Mouse (Mus musculus): ENCODE measurements around the gene Nfatc2. TPM values are rescaled to one million over a fixed set of nuclear protein-coding genes. Genes with fewer than 3 reads are reported as not detected.

The Nfatc2 gene
- total and polyA plus RNA-seq, 2 experiments from 2014 or later, result 7.3 to 7.4 TPM

GRCm38 (mm10) chr2:168504431-168505182 lies 96.8 kb downstream of the Nfatc2 start:
- Histone ChIP-seq H3K9me3 (replicated peaks; ENCODE audit: control insufficient read depth, low read length) (no peaks in the 10 kb centered on the region), H3K27ac (ENCODE audit: low read depth) (no peak overlapping the region), H3K9ac (replicated peaks; ENCODE audit: low read depth, low read length) (no peak overlapping the region), H3K4me2 (ENCODE audit: low read depth, low read length) (no peak overlapping the region), H3K4me1 (ENCODE audit: control insufficient read depth, insufficient read depth) (peaks cover 6% of the 10 kb centered on the region; the same call in 1 of the 2 replicates), H3K36me3 (replicated peaks; ENCODE audit: control insufficient read depth, insufficient read depth, low read length) (peaks cover 25% of the 10 kb centered on the region; the same call in 1 of the 2 replicates), H3K27me3 (ENCODE audit: control insufficient read depth, insufficient read depth, low read length) (no peaks in the 10 kb centered on the region), H3K4me3 (ENCODE audit: low read depth, low read length) (no peak overlapping the region)
- 82% methylated on average over 27 of the region's 27 CpGs for WGBS
- DNase-seq (ENCODE audit: low spot score), result no peak
- TF ChIP-seq CTCF (IDR thresholded peaks at IDR 0.05; ENCODE audit: low read depth) (no peak), EP300 (IDR thresholded peaks at IDR 0.05; ENCODE audit: low read depth) (no peak)
- no peak for ATAC-seq (ENCODE audit: insufficient read depth, low read depth)

- H3K36me3 ChIP-seq (replicated peaks; ENCODE audit: control insufficient read depth, insufficient read depth, low read length), result peaks cover 32% of the 10 kb centered on the region; the same call in 1 of the 2 replicates
- H3K4me1 ChIP-seq (ENCODE audit: control insufficient read depth, insufficient read depth), result peaks cover 6% of the 10 kb centered on the region; the same call in 1 of the 2 replicates
- no peak overlapping the region for H3K4me3 ChIP-seq (ENCODE audit: low read depth, low read length)
- H3K27me3 ChIP-seq (ENCODE audit: control insufficient read depth, insufficient read depth, low read length), result no peaks in the 10 kb centered on the region
- H3K4me2 ChIP-seq (ENCODE audit: low read depth, low read length), result no peak overlapping the region
- ATAC-seq (ENCODE audit: insufficient read depth, low read depth), result no peak
- H3K27ac ChIP-seq (ENCODE audit: low read depth), result no peak overlapping the region
- H3K9ac ChIP-seq (replicated peaks; ENCODE audit: low read depth, low read length), result no peak overlapping the region
- 78% methylated on average over 6 of the region's 6 CpGs for WGBS
- DNase-seq (ENCODE audit: low spot score), result no peak
- TF ChIP-seq EP300 (IDR thresholded peaks at IDR 0.05; ENCODE audit: low read depth) (no peak), CTCF (IDR thresholded peaks at IDR 0.05; ENCODE audit: low read depth) (no peak)
- H3K9me3 ChIP-seq (replicated peaks; ENCODE audit: control insufficient read depth, low read length), result no peaks in the 10 kb centered on the region
These were observed 97.7 kb downstream of the Nfatc2 start for GRCm38 (mm10) chr2:168503735-168504134.

GRCm38 (mm10) chr2:168500750-168501149 lies 100.7 kb downstream of the Nfatc2 start:
- TF ChIP-seq EP300 (IDR thresholded peaks at IDR 0.05; ENCODE audit: low read depth) (no peak), CTCF (IDR thresholded peaks at IDR 0.05; ENCODE audit: low read depth) (no peak)
- no peak overlapping the region for H3K9ac ChIP-seq (replicated peaks; ENCODE audit: low read depth, low read length)
- H3K4me2 ChIP-seq (ENCODE audit: low read depth, low read length), result no peak overlapping the region
- WGBS, result 76% methylated on average over 6 of the region's 6 CpGs
- H3K36me3 ChIP-seq (replicated peaks; ENCODE audit: control insufficient read depth, insufficient read depth, low read length), result peaks cover 28% of the 10 kb centered on the region; the same call in 1 of the 2 replicates
- no peaks in the 10 kb centered on the region for H3K9me3 ChIP-seq (replicated peaks; ENCODE audit: control insufficient read depth, low read length)
- H3K27me3 ChIP-seq (ENCODE audit: control insufficient read depth, insufficient read depth, low read length), result no peaks in the 10 kb centered on the region
- no peak for DNase-seq (ENCODE audit: low spot score)
- H3K4me1 ChIP-seq (ENCODE audit: control insufficient read depth, insufficient read depth), result peaks cover 6% of the 10 kb centered on the region; the same call in 1 of the 2 replicates
- ATAC-seq (ENCODE audit: insufficient read depth, low read depth), result no peak
- no peak overlapping the region for H3K27ac ChIP-seq (ENCODE audit: low read depth)
- H3K4me3 ChIP-seq (ENCODE audit: low read depth, low read length), result no peak overlapping the region

GRCm38 (mm10) chr2:168500244-168500643 lies 101.2 kb downstream of the Nfatc2 start:
- Histone ChIP-seq H3K4me2 (ENCODE audit: low read depth, low read length) (no peak overlapping the region), H3K9me3 (replicated peaks; ENCODE audit: control insufficient read depth, low read length) (no peaks in the 10 kb centered on the region), H3K27me3 (ENCODE audit: control insufficient read depth, insufficient read depth, low read length) (no peaks in the 10 kb centered on the region), H3K27ac (ENCODE audit: low read depth) (no peak overlapping the region), H3K4me3 (ENCODE audit: low read depth, low read length) (no peak overlapping the region), H3K9ac (replicated peaks; ENCODE audit: low read depth, low read length) (no peak overlapping the region), H3K36me3 (replicated peaks; ENCODE audit: control insufficient read depth, insufficient read depth, low read length) (peaks cover 28% of the 10 kb centered on the region; the same call in 1 of the 2 replicates), H3K4me1 (ENCODE audit: control insufficient read depth, insufficient read depth) (peaks cover 6% of the 10 kb centered on the region; the same call in 1 of the 2 replicates)
- TF ChIP-seq EP300 (IDR thresholded peaks at IDR 0.05; ENCODE audit: low read depth) (no peak), CTCF (IDR thresholded peaks at IDR 0.05; ENCODE audit: low read depth) (no peak)
- ATAC-seq (ENCODE audit: insufficient read depth, low read depth), result no peak
- DNase-seq (ENCODE audit: low spot score), result no peak
- WGBS, result 75% methylated on average over 6 of the region's 6 CpGs

GRCm38 (mm10) chr2:168491791-168492190 lies 109.7 kb downstream of the Nfatc2 start:
- no peaks in the 10 kb centered on the region for H3K4me1 ChIP-seq (ENCODE audit: control insufficient read depth, insufficient read depth)
- H3K27ac ChIP-seq (ENCODE audit: low read depth), result no peak overlapping the region
- no peaks in the 10 kb centered on the region for H3K9me3 ChIP-seq (replicated peaks; ENCODE audit: control insufficient read depth, low read length)
- DNase-seq (ENCODE audit: low spot score), result peak; percentile 84
- 63% methylated on average over 7 of the region's 7 CpGs for WGBS
- TF ChIP-seq EP300 (IDR thresholded peaks at IDR 0.05; ENCODE audit: low read depth), result no peak
- TF ChIP-seq CTCF (IDR thresholded peaks at IDR 0.05; ENCODE audit: low read depth), result no peak
- no peak overlapping the region for H3K4me3 ChIP-seq (ENCODE audit: low read depth, low read length)
- ATAC-seq (ENCODE audit: insufficient read depth, low read depth), result peak; percentile 83
- no peak overlapping the region for H3K4me2 ChIP-seq (ENCODE audit: low read depth, low read length)
- no peak overlapping the region for H3K9ac ChIP-seq (replicated peaks; ENCODE audit: low read depth, low read length)
- H3K36me3 ChIP-seq (replicated peaks; ENCODE audit: control insufficient read depth, insufficient read depth, low read length), result peaks cover 8% of the 10 kb centered on the region; the same call in 1 of the 2 replicates
- H3K27me3 ChIP-seq (ENCODE audit: control insufficient read depth, insufficient read depth, low read length), result no peaks in the 10 kb centered on the region

Measured in heart, postnatal 0 days (tissue).